Mouse (Mus musculus) MEL (cell line): ENCODE measurements around the gene Poldip3. TPM values are rescaled to one million over a fixed set of nuclear protein-coding genes. Genes with fewer than 3 reads are reported as not detected.

ENCODE experiments used
- DNase-seq: peaks from one replicate; pipeline ENCODE4 v3.0.0; 2011; ENCODE audit warnings: low read depth, low spot score
- H3K27ac ChIP-seq: 2 replicates; pipeline ENCODE4 v1.5.1; 2012; ENCODE audit warnings: low read depth, mild to moderate bottlenecking, control low read depth, low read length, moderate library complexity; ENCODE audit not compliant: control insufficient read depth
- H3K27me3 ChIP-seq, 2 experiments: fragments of 150-350 bp in 1 of 2; sonication (generic) in 1 of 2; 2 replicates each; pipeline ENCODE4 v1.6.1; 2012; ENCODE audit warnings: low read length in 2 of 2, mild to moderate bottlenecking in 2 of 2, improper control_type of control experiment in 1 of 2, moderate library complexity in 1 of 2; ENCODE audit not compliant: insufficient read depth in 2 of 2, control insufficient read depth in 1 of 2
- H3K36me3 ChIP-seq, 2 experiments: 2 replicates each; pipeline ENCODE4 v1.6.1; 2012 to 2014; ENCODE audit warnings: low read length in 2 of 2, improper control_type of control experiment in 1 of 2, inconsistent platforms in 1 of 2, mild to moderate bottlenecking in 1 of 2; ENCODE audit not compliant: insufficient read depth in 2 of 2, control insufficient read depth in 1 of 2
- H3K4me1 ChIP-seq, 2 experiments: fragments of 150-350 bp in 1 of 2; sonication (generic) in 1 of 2; 2 replicates each; pipeline ENCODE4 v1.6.1; 2012; ENCODE audit warnings: low read length in 2 of 2, improper control_type of control experiment in 1 of 2, mild to moderate bottlenecking in 1 of 2; ENCODE audit not compliant: insufficient read depth in 2 of 2, control insufficient read depth in 1 of 2
- H3K4me3 ChIP-seq, 2 experiments: fragments of 150-350 bp in 1 of 2; sonication (generic) in 1 of 2; 2 replicates each; pipeline ENCODE4 v1.5.1; 2012; ENCODE audit warnings: low read depth in 2 of 2, low read length in 2 of 2, mild to moderate bottlenecking in 2 of 2, moderate library complexity in 2 of 2, control low read depth in 1 of 2, improper control_type of control experiment in 1 of 2; ENCODE audit not compliant: control insufficient read depth in 1 of 2, insufficient read depth in 1 of 2
- H3K79me2 ChIP-seq: 2 replicates; pipeline ENCODE4 v1.6.1; 2012; ENCODE audit warnings: mild to moderate bottlenecking, low read length, moderate library complexity; ENCODE audit not compliant: control insufficient read depth, poor library complexity, insufficient read depth
- H3K9ac ChIP-seq: 2 replicates; pipeline ENCODE4 v1.6.1; 2012; ENCODE audit warnings: low read depth, mild to moderate bottlenecking, control low read depth, low read length, moderate library complexity; ENCODE audit not compliant: control insufficient read depth, poor library complexity, severe bottlenecking
- H3K9me3 ChIP-seq: fragments of 150-350 bp; sonication (generic); replicated peaks from 2 replicates; pipeline ENCODE4 v1.6.1; 2012; ENCODE audit warnings: mild to moderate bottlenecking, low read length, improper control_type of control experiment, moderate library complexity; ENCODE audit not compliant: insufficient read depth
- CHD2 ChIP-seq: IDR thresholded peaks from 2 replicates; pipeline ENCODE4 v1.6.1; 2011; ENCODE audit warnings: low read length, improper control_type of control experiment
- CTCF ChIP-seq, 3 experiments: IDR thresholded peaks in 2 of 3; conservative IDR thresholded peaks in 1 of 3; 2 replicates each; pipeline ENCODE4 v1.5.1; 2011 to 2012; ENCODE audit warnings: low read length in 3 of 3, low read depth in 2 of 3, mild to moderate bottlenecking in 2 of 3, improper control_type of control experiment in 1 of 3, inconsistent platforms in 1 of 3, mixed read lengths in 1 of 3, moderate library complexity in 1 of 3; ENCODE audit not compliant: control insufficient read depth in 1 of 3, insufficient read depth in 1 of 3, poor library complexity in 1 of 3, severe bottlenecking in 1 of 3
- E2F4 ChIP-seq: IDR thresholded peaks from 2 replicates; pipeline ENCODE4 v1.6.1; 2011; ENCODE audit warnings: low read depth, low read length, improper control_type of control experiment, borderline replicate concordance
- EP300 ChIP-seq, 2 experiments: IDR thresholded peaks; 2 replicates each; pipeline ENCODE4 v1.6.1; 2011; ENCODE audit warnings: improper control_type of control experiment in 2 of 2, low read length in 2 of 2, low read depth in 1 of 2, mild to moderate bottlenecking in 1 of 2
- GABPA ChIP-seq: IDR thresholded peaks from 2 replicates; pipeline ENCODE4 v1.6.1; 2012; ENCODE audit warnings: low read depth, mild to moderate bottlenecking, inconsistent platforms, low read length, improper control_type of control experiment, moderate library complexity
- HCFC1 ChIP-seq: IDR thresholded peaks from 2 replicates; pipeline ENCODE4 v1.6.1; 2012; ENCODE audit warnings: low read depth, mild to moderate bottlenecking, inconsistent platforms, low read length, improper control_type of control experiment, moderate library complexity
- KAT2A ChIP-seq: conservative IDR thresholded peaks from 2 replicates; pipeline ENCODE4 v1.6.1; 2012; ENCODE audit warnings: low read depth, low read length, improper control_type of control experiment, inconsistent platforms
- MAFK ChIP-seq: IDR thresholded peaks from 2 replicates; pipeline ENCODE4 v1.6.1; 2011; ENCODE audit warnings: low read depth, mild to moderate bottlenecking, low read length, improper control_type of control experiment, borderline replicate concordance
- MAX ChIP-seq: IDR thresholded peaks from 2 replicates; pipeline ENCODE4 v1.6.1; 2011; ENCODE audit warnings: low read length, improper control_type of control experiment
- MAZ ChIP-seq: IDR thresholded peaks from 2 replicates; pipeline ENCODE4 v1.6.1; 2012; ENCODE audit warnings: low read depth, mild to moderate bottlenecking, inconsistent platforms, low read length, improper control_type of control experiment
- MYB ChIP-seq: IDR thresholded peaks from 2 replicates; pipeline ENCODE4 v1.6.1; 2011; ENCODE audit warnings: mild to moderate bottlenecking, low read depth, low read length, improper control_type of control experiment
- MYC ChIP-seq: IDR thresholded peaks from 2 replicates; pipeline ENCODE4 v1.6.1; 2011; ENCODE audit warnings: low read depth, mild to moderate bottlenecking, low read length, improper control_type of control experiment, moderate library complexity
- NELFE ChIP-seq: IDR thresholded peaks from 2 replicates; pipeline ENCODE4 v1.6.1; 2011; ENCODE audit warnings: low read depth, low read length, improper control_type of control experiment
- NRF1 ChIP-seq: IDR thresholded peaks from 2 replicates; pipeline ENCODE4 v1.6.1; 2014; ENCODE audit warnings: low read depth, mild to moderate bottlenecking, inconsistent platforms, low read length, improper control_type of control experiment, moderate library complexity; ENCODE audit not compliant: poor library complexity, insufficient read depth, severe bottlenecking
- POLR2A ChIP-seq, 2 experiments: IDR thresholded peaks; 2 replicates each; pipeline ENCODE4 v1.6.1; 2011 to 2012; ENCODE audit warnings: low read length in 2 of 2, mild to moderate bottlenecking in 2 of 2, control low read depth in 1 of 2, improper control_type of control experiment in 1 of 2, low read depth in 1 of 2, moderate library complexity in 1 of 2; ENCODE audit not compliant: control insufficient read depth in 1 of 2, insufficient read depth in 1 of 2, poor library complexity in 1 of 2
- POLR2AphosphoS5 ChIP-seq: IDR thresholded peaks from 2 replicates; pipeline ENCODE4 v1.6.1; 2012; ENCODE audit warnings: low read depth, borderline replicate concordance, mild to moderate bottlenecking, inconsistent platforms, low read length, moderate library complexity, mixed read lengths
- SMC3 ChIP-seq: IDR thresholded peaks from 2 replicates; pipeline ENCODE4 v1.6.1; 2011; ENCODE audit warnings: low read depth, low read length, improper control_type of control experiment
- TAL1 ChIP-seq: IDR thresholded peaks from 2 replicates; pipeline ENCODE4 v1.6.1; 2012; ENCODE audit warnings: mild to moderate bottlenecking, inconsistent platforms, low read length, moderate library complexity, mixed read lengths
- TCF12 ChIP-seq: IDR thresholded peaks from 2 replicates; pipeline ENCODE4 v1.6.1; 2014; ENCODE audit warnings: low read depth, mild to moderate bottlenecking, inconsistent platforms, low read length, improper control_type of control experiment, moderate library complexity
- UBTF ChIP-seq: IDR thresholded peaks from 2 replicates; pipeline ENCODE4 v1.6.1; 2012; ENCODE audit warnings: low read depth, mild to moderate bottlenecking, inconsistent platforms, low read length, improper control_type of control experiment, moderate library complexity, borderline replicate concordance; ENCODE audit not compliant: insufficient read depth
- USF2 ChIP-seq, 2 experiments: IDR thresholded peaks; 2 replicates each; pipeline ENCODE4 v1.6.1; 2011 to 2012; ENCODE audit warnings: improper control_type of control experiment in 2 of 2, low read length in 2 of 2, borderline replicate concordance in 1 of 2, inconsistent platforms in 1 of 2, low read depth in 1 of 2, mild to moderate bottlenecking in 1 of 2; ENCODE audit not compliant: insufficient read depth in 1 of 2
- ZNF384 ChIP-seq: IDR thresholded peaks from 2 replicates; pipeline ENCODE4 v1.6.1; 2012; ENCODE audit warnings: low read depth, mild to moderate bottlenecking, inconsistent platforms, low read length, improper control_type of control experiment
- polyA plus RNA-seq, 2 experiments: library from polyadenylated mRNA; stranded (reverse) in 1 of 2; unstranded in 1 of 2; fragments of >175 nt in 1 of 2; fragments of >200 nt in 1 of 2; gene quantifications; 2 replicates each; pipeline versions ENCODE4 v1.2.1 to v1.2.4; 2012; ENCODE audit warnings: low replicate concordance in 2 of 2, low read depth in 1 of 2; ENCODE audit not compliant: insufficient read length in 2 of 2, insufficient read depth in 1 of 2, missing spikeins in 1 of 2
- total RNA-seq: library from RNA; depleted of rRNA; stranded (reverse); fragments of 300-350 nt; gene quantifications from 2 replicates; pipeline ENCODE4 v1.2.3, GENCODE M21; 2012

Gene Poldip3
- total and polyA plus RNA-seq, 3 experiments: 113 to 123 TPM; not detected in 1

- Histone ChIP-seq H3K27ac (peak overlapping the region; percentile 73), H3K4me3 (peak overlapping the region; percentile 74 to 99), H3K36me3 (peaks cover 5 to 6% of the 10 kb centered on the region in 2 experiments), H3K79me2 (peaks cover 24% of the 10 kb centered on the region), H3K9ac (peak overlapping the region; percentile 96), H3K9me3 (no peaks in the 10 kb centered on the region), H3K4me1 (no peaks in the 10 kb centered on the region), H3K27me3 (no peaks in the 10 kb centered on the region)
- DNase-seq: peak; percentile 88
- TF ChIP-seq MAZ (peak; percentile 46; the same call in 1 of the 2 replicates), UBTF (no peak), MYB (no peak), CHD2 (no peak), SMC3 (no peak), HCFC1 (no peak), EP300 (IDR thresholded peaks at IDR 0.05; ENCODE audit: low read depth in 1 of 2, low read length in 2 of 2) (no peak)
Measured at GRCm38 (mm10) chr15:83121709-83122565, 27.2 kb downstream of the Poldip3 start.

GRCm38 (mm10) chr15:83118360-83118759, 30.8 kb downstream of the Poldip3 start:
- no peaks in the 10 kb centered on the region for H3K27me3 ChIP-seq
- no peaks in the 10 kb centered on the region for H3K9me3 ChIP-seq
- H3K9ac ChIP-seq: no peak overlapping the region
- H3K4me1 ChIP-seq: no peaks in the 10 kb centered on the region
- DNase-seq: peak; percentile 70
- H3K27ac ChIP-seq: no peak overlapping the region
- peaks cover 3 to 6% of the 10 kb centered on the region in 2 experiments; a peak in 3 of 4 replicates for H3K36me3 ChIP-seq
- TF ChIP-seq MAFK: no peak
- no peak for TF ChIP-seq POLR2A (IDR thresholded peaks at IDR 0.05; ENCODE audit: control insufficient read depth in 1 of 2, insufficient read depth in 1 of 2, low read depth in 1 of 2, low read length in 2 of 2, poor library complexity in 1 of 2)
- no peak for TF ChIP-seq GABPA
- no peak for TF ChIP-seq MYC
- no peak for TF ChIP-seq USF2 (IDR thresholded peaks at IDR 0.05; ENCODE audit: borderline replicate concordance in 1 of 2, insufficient read depth in 1 of 2, low read depth in 1 of 2, low read length in 2 of 2)
- no peak for TF ChIP-seq MAX
- TF ChIP-seq KAT2A: no peak
- TF ChIP-seq POLR2AphosphoS5: no peak
- TF ChIP-seq MAZ: no peak
- no peak for TF ChIP-seq CHD2
- no peak for TF ChIP-seq UBTF
- no peak for TF ChIP-seq TAL1
- no peak for TF ChIP-seq HCFC1
- TF ChIP-seq MYB: no peak
- TF ChIP-seq TCF12: no peak
- TF ChIP-seq NELFE: no peak
- peak; percentile 41; the same call in 1 of the 2 replicates for TF ChIP-seq SMC3
- no peak for TF ChIP-seq E2F4
- TF ChIP-seq ZNF384: peak; percentile 88
- TF ChIP-seq CTCF (IDR thresholded peaks at IDR 0.05 in 2 of 3, conservative IDR thresholded peaks at IDR 0.05 in 1 of 3; ENCODE audit: control insufficient read depth in 1 of 3, insufficient read depth in 1 of 3, low read depth in 2 of 3, low read length in 3 of 3, poor library complexity in 1 of 3, severe bottlenecking in 1 of 3): peak in 2 of 3 experiments; percentile 42 to 55; a peak in 4 of 6 replicates
- no peak for TF ChIP-seq NRF1
- peaks cover 24% of the 10 kb centered on the region for H3K79me2 ChIP-seq
- no peak overlapping the region for H3K4me3 ChIP-seq
